In the genomic region with DNA sequence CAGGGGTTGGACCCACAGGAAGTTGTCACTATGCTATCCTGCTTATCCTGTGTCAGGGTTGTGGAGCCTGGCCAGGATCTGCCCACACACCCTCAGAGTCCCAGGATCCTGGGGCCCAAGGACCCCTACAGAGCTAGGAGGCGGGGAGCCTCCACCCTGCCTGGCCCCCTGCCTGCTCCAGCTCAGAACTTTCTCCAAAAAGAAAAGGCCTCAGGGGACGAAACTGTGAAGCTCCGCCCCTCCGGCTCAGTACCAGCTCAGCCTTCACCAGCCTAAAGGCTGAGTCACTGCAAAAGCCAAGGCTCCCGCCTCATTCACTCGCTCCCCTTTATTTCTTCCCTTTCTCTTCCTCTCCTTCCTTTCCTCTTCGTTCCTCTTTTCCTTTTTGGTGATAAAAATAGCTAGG, we compare ENCODE assay signal across 8 mouse cellular contexts. TPM values are rescaled to one million over a fixed set of nuclear protein-coding genes. Genes with fewer than 3 reads are reported as not detected.
DNase-seq lines count a peak whose midpoint lies in the region; ATAC-seq lines count a peak whose summit lies in the region.

No protein-coding gene starts in this region.

- peak overlapping the region; percentile 60; the same call in 1 of the 2 replicates for H3K27ac ChIP-seq in neural tube, embryonic 11.5 days (ENCODE audit: low read depth, low read length)
- H3K27ac ChIP-seq in heart, embryonic 10.5 days, result peak overlapping the region; percentile 85
- peak overlapping the region; percentile 96 for H3K27ac ChIP-seq in stomach, embryonic 16.5 days (ENCODE audit: low read length)

- H3K4me1 ChIP-seq in neural tube, embryonic 11.5 days (ENCODE audit: control insufficient read depth, insufficient read depth, low read length), result peaks cover 37% of the 10 kb centered on the region
- H3K4me1 ChIP-seq in heart, embryonic 10.5 days, result peaks cover 58% of the 10 kb centered on the region
- H3K4me1 ChIP-seq in stomach, embryonic 16.5 days (ENCODE audit: control insufficient read depth, insufficient read depth, low read length), result peaks cover 47% of the 10 kb centered on the region

- no peak for ATAC-seq in neural tube, embryonic 11.5 days (ENCODE audit: insufficient read depth, low FRiP score, low TSS enrichment)
- peak; percentile 44 for ATAC-seq in stomach, embryonic 16.5 days (ENCODE audit: insufficient read depth, low FRiP score)

- peak overlapping the region; percentile 24; the same call in 1 of the 2 replicates for H3K9ac ChIP-seq in neural tube, embryonic 11.5 days (ENCODE audit: low read length)
- H3K9ac ChIP-seq in stomach, embryonic 16.5 days (ENCODE audit: low read length), result peak overlapping the region; percentile 64

- no peaks in the 10 kb centered on the region for H3K36me3 ChIP-seq in neural tube, embryonic 11.5 days (ENCODE audit: control insufficient read depth, insufficient read depth, low read length)
- no peaks in the 10 kb centered on the region for H3K36me3 ChIP-seq in heart, embryonic 10.5 days
- no peaks in the 10 kb centered on the region for H3K36me3 ChIP-seq in stomach, embryonic 16.5 days (ENCODE audit: control insufficient read depth, insufficient read depth, low read length)

- 0 out of 2 replicates have a peak overlapping the region, but pooled peaks have one; percentile 2 for H3K4me2 ChIP-seq in neural tube, embryonic 11.5 days (ENCODE audit: low read depth)
- peak overlapping the region; percentile 35; the same call in 1 of the 2 replicates for H3K4me2 ChIP-seq in stomach, embryonic 16.5 days (ENCODE audit: low read depth, low read length)

- 6% methylated on average over 7 of the region's 7 CpGs for WGBS in neural tube, embryonic 11.5 days
- 9% methylated on average over 7 of the region's 7 CpGs for WGBS in heart, embryonic 10.5 days
- 5% methylated on average over 7 of the region's 7 CpGs for WGBS in stomach, embryonic 16.5 days

- DNase-seq in neural tube, embryonic 11.5 days (ENCODE audit: low spot score), result peak; percentile 50
- no peak for DNase-seq in neural tube, embryonic 10.5 days (ENCODE audit: extremely low spot score, low spot score)
- DNase-seq in embryo, embryonic 10.5 days (ENCODE audit: low spot score), result peak; percentile 81
- DNase-seq in heart, embryonic 10.5 days (ENCODE audit: low spot score), result no peak
- DNase-seq in kidney, adult 9 months, result peak; percentile 64
- peak; percentile 88 for DNase-seq in lung, postnatal 10 days
- no peak for DNase-seq in frontal cortex, postnatal 25 days (ENCODE audit: low spot score in 2 of 2)

- H3K27me3 ChIP-seq in neural tube, embryonic 11.5 days (ENCODE audit: control insufficient read depth, insufficient read depth, low read length), result no peaks in the 10 kb centered on the region
- peaks cover 26% of the 10 kb centered on the region for H3K27me3 ChIP-seq in heart, embryonic 10.5 days (ENCODE audit: insufficient read depth, poor library complexity, severe bottlenecking)
- no peaks in the 10 kb centered on the region for H3K27me3 ChIP-seq in stomach, embryonic 16.5 days (ENCODE audit: control insufficient read depth, insufficient read depth, low read length)

- H3K4me3 ChIP-seq in neural tube, embryonic 11.5 days (ENCODE audit: low read depth, low read length), result no peak overlapping the region
- no peak overlapping the region; the same call in 1 of the 2 replicates for H3K4me3 ChIP-seq in heart, embryonic 10.5 days
- 0 out of 2 replicates have a peak overlapping the region, but pooled peaks have one; percentile 1 for H3K4me3 ChIP-seq in stomach, embryonic 16.5 days (replicated peaks; ENCODE audit: low read length)

- no peaks in the 10 kb centered on the region for H3K9me3 ChIP-seq in neural tube, embryonic 11.5 days (ENCODE audit: control insufficient read depth, low read length)
- H3K9me3 ChIP-seq in heart, embryonic 10.5 days, result no peaks in the 10 kb centered on the region
- H3K9me3 ChIP-seq in stomach, embryonic 16.5 days (replicated peaks; ENCODE audit: control insufficient read depth, low read length), result no peaks in the 10 kb centered on the region

RNA-seq across cellular contexts. Expression of gene Notch1, which starts 9.0 kb away (rescaled TPM):
- 56.9 and 60.4 TPM in 2 replicates for polyA plus RNA-seq in neural tube, embryonic 11.5 days (2014; fragmentation: Nextera tagmentation; extraction: Ambion mirVana)
- 13.2 and 16.6 TPM in 2 replicates for polyA plus RNA-seq in heart, embryonic 10.5 days (2016; fragmentation: Nextera tagmentation; extraction: Ambion mirVana)
- polyA plus RNA-seq in stomach, embryonic 16.5 days (2015; fragmentation: Nextera tagmentation; extraction: Ambion mirVana), result 14.1 and 15.4 TPM in 2 replicates

Comparison
In these comparisons a context has a peak if more than half of its experiments do, and no peak if none do; other contexts are left out.
1. DNase-seq: peak in neural tube, embryonic 11.5 days (single experiment), embryo, embryonic 10.5 days (single experiment), kidney, adult 9 months (single experiment) and lung, postnatal 10 days (single experiment); none in neural tube, embryonic 10.5 days (single experiment), heart, embryonic 10.5 days (single experiment) and frontal cortex, postnatal 25 days (0 of 2).
2. Peak in every context shown above with its lines, with median percentiles within 50 percentile points of each other: H3K27ac ChIP-seq.